Mouse (Mus musculus): ENCODE data around the gene Aipl1. TPM values are rescaled to one million over a fixed set of nuclear protein-coding genes. Genes with fewer than 3 reads are reported as not detected.
A peak's percentile ranks its signal among the peaks of the same experiment; 100 is the strongest.

Aipl1 gene
- 0.33 and 0.39 TPM in 2 replicates for polyA plus RNA-seq (2016; fragmentation: Nextera tagmentation; extraction: Ambion mirVana)

DNA sequence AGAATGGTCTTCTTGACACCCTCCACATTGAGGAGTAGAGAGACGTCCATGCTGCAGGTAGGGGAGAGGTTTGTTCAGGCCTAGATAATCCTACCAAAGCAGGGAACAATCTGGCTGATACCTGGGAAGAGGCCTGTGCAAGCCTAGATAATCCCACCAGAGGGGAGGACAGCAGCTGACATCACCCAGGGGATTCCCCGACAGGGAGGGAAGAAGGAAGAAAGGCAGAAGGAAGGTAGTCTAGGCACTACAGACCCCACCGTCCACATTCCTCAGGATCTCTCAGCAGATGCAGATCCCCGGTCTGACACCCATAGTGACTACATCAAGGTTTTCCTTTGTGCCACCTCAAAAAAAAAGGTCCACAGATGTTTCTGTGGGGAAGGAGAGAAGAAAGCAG, at the start of gene Aipl1:
Aipl1 (minus strand) TSS at position 101 of the 400 bp plus-strand sequence.
- DNase-seq (ENCODE audit: low spot score): no peak
- Histone ChIP-seq H3K4me1 (peaks cover 16% of the 10 kb centered on the region), H3K9me3 (replicated peaks) (no peaks in the 10 kb centered on the region), H3K27me3 (ENCODE audit: low read depth, poor library complexity, severe bottlenecking) (peaks cover 25% of the 10 kb centered on the region; the same call in 1 of the 2 replicates), H3K27ac (no peak within 1 kb of the TSS), H3K4me3 (no peak within 1 kb of the TSS), H3K36me3 (no peaks in the 10 kb centered on the region)
- 63% methylated on average over 4 of the region's 4 CpGs for WGBS

DNA sequence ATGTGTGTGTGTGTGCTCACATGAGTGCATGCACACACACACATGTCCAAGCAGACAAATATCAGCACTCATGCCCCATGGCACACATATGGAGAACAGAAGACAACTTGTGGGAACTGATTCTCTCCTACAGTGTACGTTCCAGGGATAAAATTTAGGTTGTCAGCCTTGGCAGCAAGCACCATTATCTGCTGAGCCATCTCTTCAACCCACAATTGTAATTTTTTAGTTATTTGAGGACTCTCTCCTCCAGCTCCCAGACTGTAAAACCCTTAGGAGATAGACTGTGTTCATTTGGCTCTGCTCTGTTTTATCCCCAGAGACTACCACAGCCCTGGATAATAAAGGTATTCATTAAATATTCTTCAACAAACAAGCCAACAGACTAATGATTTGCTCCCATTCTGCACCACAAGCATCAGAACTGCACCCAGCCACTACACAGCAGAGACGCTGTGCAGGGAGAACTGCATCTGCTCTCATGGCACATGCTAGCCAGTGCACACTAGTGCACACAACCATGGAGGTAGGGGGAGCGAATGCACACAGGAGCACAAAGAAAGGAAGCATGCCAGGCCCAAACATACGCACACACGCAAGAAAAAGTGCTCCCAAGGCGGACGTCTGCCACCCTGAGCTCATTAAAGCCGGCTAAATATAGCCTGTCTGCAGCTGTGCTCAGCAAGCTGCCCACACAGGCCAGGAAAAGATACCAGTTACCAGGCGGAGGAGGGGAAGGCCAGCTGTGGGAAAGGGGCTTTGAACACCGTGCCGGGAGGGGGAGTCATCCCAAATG, 49.1 kb upstream of the Aipl1 start:
- H3K27me3 ChIP-seq (ENCODE audit: low read depth, poor library complexity, severe bottlenecking): no peaks in the 10 kb centered on the region
- DNase-seq (ENCODE audit: low spot score): no peak
- H3K36me3 ChIP-seq: no peaks in the 10 kb centered on the region
- peak overlapping the region; percentile 73 for H3K27ac ChIP-seq
- no peaks in the 10 kb centered on the region for H3K9me3 ChIP-seq (replicated peaks)
- H3K4me3 ChIP-seq: no peak overlapping the region
- peaks cover 17% of the 10 kb centered on the region for H3K4me1 ChIP-seq
- WGBS: 62% methylated on average over 11 of the region's 11 CpGs

- H3K27ac ChIP-seq: no peak overlapping the region
- peaks cover 17% of the 10 kb centered on the region for H3K4me1 ChIP-seq
- DNase-seq (ENCODE audit: low spot score): no peak
- no peaks in the 10 kb centered on the region for H3K36me3 ChIP-seq
- H3K9me3 ChIP-seq (replicated peaks): no peaks in the 10 kb centered on the region
- no peaks in the 10 kb centered on the region for H3K27me3 ChIP-seq (ENCODE audit: low read depth, poor library complexity, severe bottlenecking)
- no peak overlapping the region for H3K4me3 ChIP-seq
- 94% methylated on average over 15 of the region's 15 CpGs for WGBS
Observed at GRCm38 (mm10) chr11:72084337-72084736, 47.0 kb upstream of the Aipl1 start.

GRCm38 (mm10) chr11:72082601-72083000, 45.3 kb upstream of the Aipl1 start:
- WGBS: 94% methylated on average over 4 of the region's 4 CpGs
- Histone ChIP-seq H3K9me3 (replicated peaks) (no peaks in the 10 kb centered on the region), H3K4me1 (peaks cover 17% of the 10 kb centered on the region), H3K27me3 (ENCODE audit: low read depth, poor library complexity, severe bottlenecking) (no peaks in the 10 kb centered on the region), H3K36me3 (no peaks in the 10 kb centered on the region), H3K4me3 (no peak overlapping the region), H3K27ac (no peak overlapping the region)
- DNase-seq (ENCODE audit: low spot score): no peak

GRCm38 (mm10) chr11:72080461-72080860, 43.2 kb upstream of the Aipl1 start:
- Histone ChIP-seq H3K27ac (0 out of 2 replicates have a peak overlapping the region, but pooled peaks have one; percentile 14), H3K36me3 (no peaks in the 10 kb centered on the region), H3K9me3 (replicated peaks) (no peaks in the 10 kb centered on the region), H3K27me3 (ENCODE audit: low read depth, poor library complexity, severe bottlenecking) (no peaks in the 10 kb centered on the region), H3K4me1 (no peaks in the 10 kb centered on the region), H3K4me3 (no peak overlapping the region)
- WGBS: 89% methylated on average over 6 of the region's 6 CpGs
- DNase-seq (ENCODE audit: low spot score): no peak

DNA sequence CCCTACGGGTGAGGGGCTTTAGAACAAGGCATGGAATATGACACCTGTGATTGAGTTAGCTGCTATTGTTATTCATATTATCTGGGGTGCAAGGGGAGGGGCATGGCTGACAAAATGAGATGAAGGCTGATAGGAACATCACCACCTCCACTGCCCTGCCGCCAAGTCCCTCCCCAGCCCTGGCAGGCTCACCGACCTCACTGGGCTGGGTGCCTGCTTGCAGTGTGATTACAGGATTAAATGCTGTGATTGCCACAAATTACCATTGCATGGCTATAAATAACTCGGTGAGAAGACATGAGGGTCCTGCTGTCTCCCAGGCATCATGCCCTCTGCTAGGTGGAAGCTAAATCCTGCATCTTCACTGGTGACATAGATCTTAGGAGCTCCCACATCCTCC, 41.3 kb upstream of the Aipl1 start:
- H3K36me3 ChIP-seq: no peaks in the 10 kb centered on the region
- H3K27ac ChIP-seq: no peak overlapping the region
- H3K4me3 ChIP-seq: no peak overlapping the region
- no peaks in the 10 kb centered on the region for H3K4me1 ChIP-seq
- H3K9me3 ChIP-seq (replicated peaks): no peaks in the 10 kb centered on the region
- no peaks in the 10 kb centered on the region for H3K27me3 ChIP-seq (ENCODE audit: low read depth, poor library complexity, severe bottlenecking)
- 68% methylated on average over 4 of the region's 4 CpGs for WGBS
- no peak for DNase-seq (ENCODE audit: low spot score)

DNA sequence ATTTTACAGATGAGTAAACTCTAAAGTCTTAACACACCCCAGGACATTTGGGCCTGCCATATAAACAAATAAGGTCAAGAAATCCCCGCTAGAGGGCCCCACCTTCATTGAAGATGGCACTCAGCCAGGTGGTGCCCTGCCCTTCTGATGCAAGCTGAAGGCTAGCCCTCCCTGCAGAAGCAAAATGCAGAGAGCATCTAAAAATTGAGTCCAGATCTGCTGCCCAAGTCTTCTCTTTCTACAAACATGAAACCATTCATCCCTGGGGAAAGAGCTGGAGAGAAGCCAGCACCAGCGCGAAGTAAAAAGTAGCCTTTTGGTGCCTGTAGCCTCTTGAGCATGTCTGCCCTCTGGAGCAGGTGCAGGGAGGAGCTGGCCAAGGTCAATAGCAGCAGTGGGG, 40.7 kb upstream of the Aipl1 start:
- no peak for DNase-seq (ENCODE audit: low spot score)
- H3K4me1 ChIP-seq: no peaks in the 10 kb centered on the region
- no peak overlapping the region for H3K4me3 ChIP-seq
- no peaks in the 10 kb centered on the region for H3K36me3 ChIP-seq
- H3K27ac ChIP-seq: no peak overlapping the region
- 56% methylated on average over 3 of the region's 3 CpGs for WGBS
- H3K9me3 ChIP-seq (replicated peaks): no peaks in the 10 kb centered on the region
- H3K27me3 ChIP-seq (ENCODE audit: low read depth, poor library complexity, severe bottlenecking): no peaks in the 10 kb centered on the region

- Histone ChIP-seq H3K27ac (no peak overlapping the region), H3K4me1 (peaks cover 11% of the 10 kb centered on the region), H3K4me3 (no peak overlapping the region), H3K9me3 (replicated peaks) (no peaks in the 10 kb centered on the region), H3K27me3 (ENCODE audit: low read depth, poor library complexity, severe bottlenecking) (no peaks in the 10 kb centered on the region), H3K36me3 (no peaks in the 10 kb centered on the region)
- DNase-seq (ENCODE audit: low spot score): no peak
- WGBS: 81% methylated on average over 13 of the region's 13 CpGs
Observed at GRCm38 (mm10) chr11:72074230-72074629, 36.9 kb upstream of the Aipl1 start.

DNA sequence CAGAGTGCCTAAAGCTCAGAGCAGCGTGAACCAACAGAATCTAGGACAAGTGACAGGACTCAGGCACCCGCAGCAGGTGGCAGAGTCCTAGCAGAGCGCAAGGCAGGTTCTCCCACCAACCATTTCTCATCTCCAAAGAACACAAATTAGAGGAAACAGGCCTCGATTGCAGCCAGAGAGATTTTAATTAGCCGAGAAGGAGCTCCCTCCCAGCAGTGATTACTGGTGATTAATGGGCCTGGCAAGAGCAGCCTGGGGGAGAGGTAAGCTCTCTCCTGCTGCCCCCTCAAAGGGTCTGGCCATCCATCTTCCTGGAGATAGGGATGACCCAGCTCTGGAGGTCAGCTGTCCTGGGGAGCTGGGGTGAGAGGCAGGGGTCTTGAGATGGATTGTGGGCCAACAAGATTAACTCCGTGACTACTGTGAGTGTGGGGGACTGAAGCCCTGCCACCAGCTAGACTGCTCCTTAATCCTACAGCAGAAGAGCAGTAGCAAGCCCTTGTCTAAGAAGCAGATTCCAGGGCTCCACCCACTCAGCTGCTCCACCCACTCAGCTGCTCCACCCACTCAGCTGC, 35.1 kb upstream of the Aipl1 start:
- H3K36me3 ChIP-seq: no peaks in the 10 kb centered on the region
- H3K9me3 ChIP-seq (replicated peaks): no peaks in the 10 kb centered on the region
- 0 out of 2 replicates have a peak overlapping the region, but pooled peaks have one; percentile 12 for H3K27ac ChIP-seq
- no peak overlapping the region for H3K4me3 ChIP-seq
- no peak for DNase-seq (ENCODE audit: low spot score)
- 15% methylated on average over 6 of the region's 6 CpGs for WGBS
- H3K4me1 ChIP-seq: peaks cover 11% of the 10 kb centered on the region
- H3K27me3 ChIP-seq (ENCODE audit: low read depth, poor library complexity, severe bottlenecking): no peaks in the 10 kb centered on the region

- DNase-seq (ENCODE audit: low spot score): no peak
- Histone ChIP-seq H3K27me3 (ENCODE audit: low read depth, poor library complexity, severe bottlenecking) (no peaks in the 10 kb centered on the region), H3K4me1 (peaks cover 11% of the 10 kb centered on the region), H3K36me3 (no peaks in the 10 kb centered on the region), H3K4me3 (no peak overlapping the region), H3K9me3 (replicated peaks) (no peaks in the 10 kb centered on the region), H3K27ac (no peak overlapping the region)
- 85% methylated on average over 9 of the region's 9 CpGs for WGBS
Observed at GRCm38 (mm10) chr11:72070733-72071132, 33.4 kb upstream of the Aipl1 start.

- 77% methylated on average over 7 of the region's 7 CpGs for WGBS
- peaks cover 11% of the 10 kb centered on the region for H3K4me1 ChIP-seq
- no peak for DNase-seq (ENCODE audit: low spot score)
Observed at GRCm38 (mm10) chr11:72068026-72068425, 30.7 kb upstream of the Aipl1 start.

GRCm38 (mm10) chr11:72067326-72067725, 30.0 kb upstream of the Aipl1 start:
- DNase-seq (ENCODE audit: low spot score): no peak
- Histone ChIP-seq H3K4me3 (no peak overlapping the region), H3K9me3 (replicated peaks) (no peaks in the 10 kb centered on the region; the same call in 1 of the 2 replicates), H3K36me3 (no peaks in the 10 kb centered on the region), H3K27ac (no peak overlapping the region), H3K27me3 (ENCODE audit: low read depth, poor library complexity, severe bottlenecking) (no peaks in the 10 kb centered on the region), H3K4me1 (peaks cover 6% of the 10 kb centered on the region)
- WGBS: 68% methylated on average over 5 of the region's 5 CpGs

More at GRCm38 (mm10) chr11:72068026-72068425, 30.7 kb upstream of the Aipl1 start:
- no peaks in the 10 kb centered on the region for H3K36me3 ChIP-seq
- H3K27ac ChIP-seq: no peak overlapping the region
- no peak overlapping the region for H3K4me3 ChIP-seq
- no peaks in the 10 kb centered on the region; the same call in 1 of the 2 replicates for H3K9me3 ChIP-seq (replicated peaks)
- no peaks in the 10 kb centered on the region for H3K27me3 ChIP-seq (ENCODE audit: low read depth, poor library complexity, severe bottlenecking)

GRCm38 (mm10) chr11:72066330-72066729, 29.0 kb upstream of the Aipl1 start:
- Histone ChIP-seq H3K4me1 (no peaks in the 10 kb centered on the region), H3K4me3 (no peak overlapping the region), H3K27ac (no peak overlapping the region), H3K27me3 (ENCODE audit: low read depth, poor library complexity, severe bottlenecking) (0 out of 2 replicates have a peak, but pooled peaks cover 1% of the 10 kb centered on the region), H3K9me3 (replicated peaks) (no peaks in the 10 kb centered on the region; the same call in 1 of the 2 replicates), H3K36me3 (no peaks in the 10 kb centered on the region)
- peak; percentile 51 for DNase-seq (ENCODE audit: low spot score)
- WGBS: 37% methylated on average over 6 of the region's 6 CpGs

Data from limb, embryonic 10.5 days (tissue).